Mouse (Mus musculus) kidney, postnatal 0 days (tissue): ENCODE data around the gene Tbc1d1. TPM values are rescaled to one million over a fixed set of nuclear protein-coding genes. Genes with fewer than 3 reads are reported as not detected.

Experiments used
- ATAC-seq: fragments of 200-750 bp; cut with Nextera tagmentation; replicated peaks from 2 replicates; pipeline ENCODE4 v1.8.0; 2017; ENCODE audit warnings: low read depth, moderate number of reproducible peaks, moderate TSS enrichment, moderate library complexity; ENCODE audit not compliant: low FRiP score
- DNase-seq: peaks from one replicate; pipeline ENCODE4 v3.0.0-alpha.2; 2016; ENCODE audit warnings: low spot score
- H3K27ac ChIP-seq: fragments of 300-500 bp; sonication (generic); 2 replicates; pipeline ENCODE4 v1.5.1; 2014; ENCODE audit warnings: mild to moderate bottlenecking
- H3K27me3 ChIP-seq: fragments of 300-500 bp; sonication (generic); 2 replicates; pipeline ENCODE4 v1.6.1; 2014; ENCODE audit warnings: low read length, mixed read lengths; ENCODE audit not compliant: insufficient read depth
- H3K36me3 ChIP-seq: fragments of 300-500 bp; sonication (generic); 2 replicates; pipeline ENCODE4 v1.6.1; 2014; ENCODE audit warnings: low read length, mixed read lengths; ENCODE audit not compliant: insufficient read depth
- H3K4me1 ChIP-seq: fragments of 300-500 bp; sonication (generic); replicated peaks from 2 replicates; pipeline ENCODE4 v1.6.1; 2014; ENCODE audit warnings: antibody characterized with exemption, low read length, mixed read lengths; ENCODE audit not compliant: insufficient read depth
- H3K4me2 ChIP-seq: fragments of 300-500 bp; sonication (generic); 2 replicates; pipeline ENCODE4 v1.6.1; 2014; ENCODE audit warnings: mild to moderate bottlenecking, low read length, moderate library complexity, mixed read lengths
- H3K4me3 ChIP-seq: fragments of 300-500 bp; sonication (generic); replicated peaks from 2 replicates; pipeline ENCODE4 v1.5.1; 2014; ENCODE audit warnings: low read depth, low read length
- H3K9ac ChIP-seq: fragments of 300-500 bp; sonication (generic); 2 replicates; pipeline ENCODE4 v1.6.1; 2014; ENCODE audit warnings: low read depth, low read length
- H3K9me3 ChIP-seq: fragments of 300-500 bp; sonication (generic); replicated peaks from 2 replicates; pipeline ENCODE4 v1.6.1; 2016; ENCODE audit warnings: low read length, inconsistent platforms, mixed read lengths
- CTCF ChIP-seq: IDR thresholded peaks from 2 replicates; pipeline ENCODE4 v1.5.1; 2016; ENCODE audit warnings: antibody characterized with exemption, low read depth, mild to moderate bottlenecking, moderate library complexity
- WGBS: fragments of 180-500 bp; shearing (Covaris S2); extraction: QIAGEN DNeasy Blood & Tissue Kit; methylation state at CpG from one replicate; pipeline ENCODE4 v1.1.7; 2014; 5-methylcytosine and 5-hydroxymethylcytosine counted together
- polyA plus RNA-seq: library from polyadenylated mRNA; unstranded; fragments of >200 nt; fragmentation: Nextera tagmentation; extraction: Ambion mirVana; gene quantifications from 2 replicates; pipeline ENCODE4 v1.2.1, GENCODE M21; 2015

Tbc1d1 gene
- polyA plus RNA-seq, 1 experiment from 2014 or later = 26.2 TPM

DNA sequence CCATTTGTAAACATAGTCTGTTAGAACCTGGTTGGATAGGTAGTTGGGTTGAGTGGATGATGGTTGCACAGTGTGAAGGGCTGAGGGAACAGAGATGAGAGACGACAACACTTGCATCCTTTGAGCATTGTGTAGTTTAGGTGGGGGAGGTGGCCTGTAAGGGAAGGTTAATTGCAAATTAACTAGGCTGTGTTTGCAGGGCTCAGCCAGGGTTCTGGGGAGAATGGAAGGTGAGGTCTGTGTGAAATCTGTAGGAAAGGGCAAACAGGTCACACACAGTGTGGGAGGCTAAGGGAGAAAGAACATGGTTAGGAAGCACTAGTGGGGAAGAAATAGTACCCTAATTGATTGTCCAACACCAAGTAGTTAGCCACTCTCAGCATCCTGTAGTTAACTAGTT is 81.2 kb downstream of the Tbc1d1 start:
- 38% methylated on average over 1 of the region's 1 CpGs for WGBS
- no peaks in the 10 kb centered on the region for H3K9me3 ChIP-seq
- no peak for ATAC-seq

DNA sequence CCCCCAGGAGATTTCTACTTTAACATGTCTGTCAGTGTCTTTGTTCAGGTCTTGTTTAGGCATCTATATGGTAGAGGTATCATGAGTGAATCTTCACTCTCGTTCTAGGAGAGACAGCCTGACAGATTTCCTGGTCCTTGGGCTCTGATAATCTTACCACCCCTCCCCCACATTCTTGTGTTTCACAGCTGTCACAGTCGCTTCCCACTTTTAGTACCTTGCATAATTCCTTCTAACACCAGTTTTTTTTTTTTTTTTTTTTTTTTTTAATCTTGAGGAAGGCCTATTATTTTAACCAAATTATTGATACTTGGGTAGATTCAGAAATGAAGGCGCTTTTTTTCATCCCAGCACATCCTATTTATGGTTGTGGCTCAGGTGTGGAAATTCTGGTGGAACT is 81.6 kb downstream of the Tbc1d1 start:
- no peak overlapping the region for H3K4me3 ChIP-seq
- no peak overlapping the region for H3K27ac ChIP-seq
- no peaks in the 10 kb centered on the region for H3K27me3 ChIP-seq
- no peak for TF ChIP-seq CTCF
- peaks cover 19% of the 10 kb centered on the region for H3K4me1 ChIP-seq
- no peak overlapping the region for H3K4me2 ChIP-seq
- WGBS = 49% methylated on average over 3 of the region's 3 CpGs
- no peak for DNase-seq
- no peaks in the 10 kb centered on the region for H3K36me3 ChIP-seq
- H3K9me3 ChIP-seq = no peaks in the 10 kb centered on the region
- ATAC-seq = no peak
- no peak overlapping the region for H3K9ac ChIP-seq

More for the DNA sequence above, 81.2 kb downstream of the Tbc1d1 start:
- no peak for DNase-seq
- H3K4me2 ChIP-seq = no peak overlapping the region
- no peak overlapping the region for H3K27ac ChIP-seq
- H3K4me1 ChIP-seq = peaks cover 19% of the 10 kb centered on the region
- H3K4me3 ChIP-seq = no peak overlapping the region
- H3K27me3 ChIP-seq = no peaks in the 10 kb centered on the region
- no peak overlapping the region for H3K9ac ChIP-seq
- TF ChIP-seq CTCF = no peak
- H3K36me3 ChIP-seq = no peaks in the 10 kb centered on the region

DNA sequence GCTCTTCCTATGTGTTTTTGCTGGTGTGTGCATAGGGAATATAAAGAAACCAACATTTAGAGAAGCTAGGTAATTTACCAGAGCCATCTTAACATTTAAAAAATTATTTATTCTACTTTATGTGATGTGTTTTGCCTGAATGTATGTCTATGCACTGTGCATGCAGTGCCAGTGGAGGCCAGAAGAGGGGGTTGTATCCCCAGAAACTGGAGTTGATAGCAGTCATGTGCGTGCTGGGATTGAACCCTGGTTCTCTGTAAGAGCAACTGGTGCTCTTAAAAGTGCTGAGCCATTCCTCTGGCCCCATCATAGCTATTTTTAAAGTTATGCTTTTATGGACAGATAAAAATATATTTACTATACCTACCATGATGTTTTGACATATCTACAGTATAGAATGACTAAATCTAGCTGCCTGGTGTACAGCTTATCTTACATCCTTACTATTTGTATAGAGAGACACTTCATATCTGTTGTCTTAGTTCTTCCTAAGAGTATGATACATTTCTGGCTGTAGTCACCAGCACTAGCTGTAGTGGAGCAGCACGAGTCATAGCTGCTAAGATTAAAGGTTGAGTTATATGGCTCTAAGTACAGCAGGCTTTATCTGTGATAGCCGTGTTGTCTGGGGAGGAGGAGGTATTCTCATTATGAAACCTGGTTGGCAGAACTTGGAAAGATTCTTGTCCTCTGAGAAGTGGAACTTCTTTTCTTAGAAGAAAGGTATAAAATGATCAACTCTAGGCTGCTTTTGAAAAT is 83.0 kb downstream of the Tbc1d1 start:
- peaks cover 30% of the 10 kb centered on the region for H3K4me1 ChIP-seq
- peak; percentile 32; the same call in 1 of the 2 replicates for TF ChIP-seq CTCF
- H3K27ac ChIP-seq = no peak overlapping the region
- ATAC-seq = no peak
- H3K9ac ChIP-seq = no peak overlapping the region
- no peak overlapping the region for H3K4me2 ChIP-seq
- H3K36me3 ChIP-seq = no peaks in the 10 kb centered on the region
- no peak overlapping the region for H3K4me3 ChIP-seq
- 70% methylated on average over 3 of the region's 3 CpGs for WGBS
- no peak for DNase-seq
- no peaks in the 10 kb centered on the region for H3K27me3 ChIP-seq
- no peaks in the 10 kb centered on the region for H3K9me3 ChIP-seq

DNA sequence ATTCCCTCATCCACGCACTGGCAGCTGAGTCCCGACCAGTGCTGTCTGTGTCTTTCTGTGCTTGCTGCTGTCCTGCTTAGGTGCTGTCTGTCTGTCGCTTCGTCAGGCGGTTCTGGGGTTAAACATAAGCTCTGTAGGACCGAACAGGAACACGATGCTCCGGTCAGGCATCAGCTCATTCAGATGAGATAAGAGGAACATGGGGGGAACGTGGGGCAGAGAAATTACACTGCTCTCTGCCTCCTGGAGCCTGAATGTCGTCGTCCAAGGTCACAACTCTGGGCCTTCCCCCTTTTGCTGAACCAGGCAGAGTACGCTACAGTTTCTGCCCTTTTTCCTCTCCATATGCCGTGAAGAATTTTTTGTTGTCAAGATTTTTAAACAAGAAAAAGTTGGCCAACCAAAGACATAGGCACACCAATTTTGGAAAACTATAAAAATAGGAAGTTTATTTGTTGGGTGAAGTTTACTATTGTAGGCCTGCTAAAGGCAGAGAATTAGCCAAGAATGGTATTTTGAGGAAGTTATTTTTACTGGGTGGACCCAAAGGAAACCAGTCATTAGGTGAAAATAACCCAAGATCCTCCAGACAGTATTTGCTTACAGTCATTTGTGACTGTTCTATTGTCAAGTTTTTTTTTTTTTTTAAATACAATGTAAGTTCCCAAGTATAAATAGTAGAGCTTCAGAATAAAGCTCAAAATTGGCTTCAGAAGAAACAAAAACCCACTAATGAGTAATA is 85.0 kb downstream of the Tbc1d1 start:
- no peaks in the 10 kb centered on the region for H3K9me3 ChIP-seq
- no peak for DNase-seq
- no peaks in the 10 kb centered on the region for H3K27me3 ChIP-seq
- peak overlapping the region; percentile 69 for H3K27ac ChIP-seq
- WGBS = 47% methylated on average over 13 of the region's 13 CpGs
- no peak; the same call in 1 of the 2 replicates for ATAC-seq
- H3K4me1 ChIP-seq = peaks cover 20% of the 10 kb centered on the region
- H3K36me3 ChIP-seq = no peaks in the 10 kb centered on the region
- H3K4me3 ChIP-seq = no peak overlapping the region
- H3K9ac ChIP-seq = no peak overlapping the region
- no peak overlapping the region for H3K4me2 ChIP-seq
- TF ChIP-seq CTCF = no peak

- H3K9me3 ChIP-seq = no peaks in the 10 kb centered on the region
- H3K4me2 ChIP-seq = no peak overlapping the region
- ATAC-seq (no peak), DNase-seq (no peak)
- no peak overlapping the region for H3K4me3 ChIP-seq
- no peaks in the 10 kb centered on the region for H3K27me3 ChIP-seq
- peaks cover 20% of the 10 kb centered on the region for H3K4me1 ChIP-seq
- no peak overlapping the region for H3K9ac ChIP-seq
- no peaks in the 10 kb centered on the region for H3K36me3 ChIP-seq
- no peak for TF ChIP-seq CTCF
- peak overlapping the region; percentile 9; the same call in 1 of the 2 replicates for H3K27ac ChIP-seq
- whole genome bisulfite sequencing = 84% methylated on average over 8 of the region's 8 CpGs
Observed at GRCm38 (mm10) chr5:64241867-64242266, 85.8 kb downstream of the Tbc1d1 start.

- H3K27ac ChIP-seq = no peak overlapping the region; the same call in 1 of the 2 replicates
- no peaks in the 10 kb centered on the region for H3K27me3 ChIP-seq
- no peak overlapping the region for H3K4me2 ChIP-seq
- DNase-seq (peak; percentile 42), ATAC-seq (peak; percentile 71)
- peak; percentile 52 for TF ChIP-seq CTCF
- no peak overlapping the region for H3K9ac ChIP-seq
- H3K36me3 ChIP-seq = no peaks in the 10 kb centered on the region
- H3K4me1 ChIP-seq = peaks cover 20% of the 10 kb centered on the region
- H3K9me3 ChIP-seq = no peaks in the 10 kb centered on the region
- WGBS = 34% methylated on average over 9 of the region's 9 CpGs
- H3K4me3 ChIP-seq = no peak overlapping the region
Observed at GRCm38 (mm10) chr5:64242795-64243455, 86.8 kb downstream of the Tbc1d1 start.
